Mouse (Mus musculus): ENCODE data around the gene Fam178b. TPM values are rescaled to one million over a fixed set of nuclear protein-coding genes. Genes with fewer than 3 reads are reported as not detected.

The Fam178b gene
- polyA plus RNA-seq, 1 experiment = 0.29 TPM

GRCm38 (mm10) chr1:36528351-36528750 is 154.6 kb downstream of the Fam178b start:
- TF ChIP-seq CTCF (IDR thresholded peaks at IDR 0.05; ENCODE audit: extremely low read depth, insufficient read length, insufficient replicate concordance, low read depth, low read length) = no peak
- TF ChIP-seq POLR2A (IDR thresholded peaks at IDR 0.05; ENCODE audit: low read depth, low read length) = no peak
- H3K4me3 ChIP-seq (ENCODE audit: low read depth, low read length) = no peak overlapping the region
- no peaks in the 10 kb centered on the region for H3K27me3 ChIP-seq (ENCODE audit: control insufficient read depth, insufficient read depth, low read length)
- H3K27ac ChIP-seq (ENCODE audit: insufficient read depth, low read depth, low read length) = no peak overlapping the region
- H3K4me1 ChIP-seq (ENCODE audit: control insufficient read depth, insufficient read depth, insufficient read length, low read length) = no peaks in the 10 kb centered on the region
- 8% methylated on average over 1 of the region's 1 CpGs for WGBS
- peaks cover 26% of the 10 kb centered on the region for H3K36me3 ChIP-seq (ENCODE audit: control insufficient read depth, insufficient read depth, low read length)

GRCm38 (mm10) chr1:36526903-36527302 is 156.1 kb downstream of the Fam178b start:
- H3K36me3 ChIP-seq (ENCODE audit: control insufficient read depth, insufficient read depth, low read length) = peaks cover 35% of the 10 kb centered on the region
- H3K27me3 ChIP-seq (ENCODE audit: control insufficient read depth, insufficient read depth, low read length) = no peaks in the 10 kb centered on the region
- TF ChIP-seq CTCF (IDR thresholded peaks at IDR 0.05; ENCODE audit: extremely low read depth, insufficient read length, insufficient replicate concordance, low read depth, low read length) (no peak), POLR2A (IDR thresholded peaks at IDR 0.05; ENCODE audit: low read depth, low read length) (no peak)
- 88% methylated on average over 10 of the region's 10 CpGs for WGBS
- no peak overlapping the region for H3K4me3 ChIP-seq (ENCODE audit: low read depth, low read length)
- H3K4me1 ChIP-seq (ENCODE audit: control insufficient read depth, insufficient read depth, insufficient read length, low read length) = no peaks in the 10 kb centered on the region
- no peak overlapping the region for H3K27ac ChIP-seq (ENCODE audit: insufficient read depth, low read depth, low read length)

- Histone ChIP-seq H3K36me3 (ENCODE audit: control insufficient read depth, insufficient read depth, low read length) (peaks cover 47% of the 10 kb centered on the region), H3K27ac (ENCODE audit: insufficient read depth, low read depth, low read length) (no peak overlapping the region), H3K4me1 (ENCODE audit: control insufficient read depth, insufficient read depth, insufficient read length, low read length) (no peaks in the 10 kb centered on the region), H3K4me3 (ENCODE audit: low read depth, low read length) (no peak overlapping the region), H3K27me3 (ENCODE audit: control insufficient read depth, insufficient read depth, low read length) (no peaks in the 10 kb centered on the region)
- TF ChIP-seq POLR2A (IDR thresholded peaks at IDR 0.05; ENCODE audit: low read depth, low read length) = no peak
- 79% methylated on average over 12 of the region's 12 CpGs for WGBS
These were observed 157.2 kb downstream of the Fam178b start for GRCm38 (mm10) chr1:36525774-36526173.

GRCm38 (mm10) chr1:36524058-36524457 is 158.9 kb downstream of the Fam178b start:
- Histone ChIP-seq H3K36me3 (ENCODE audit: control insufficient read depth, insufficient read depth, low read length) (peaks cover 58% of the 10 kb centered on the region), H3K4me1 (ENCODE audit: control insufficient read depth, insufficient read depth, insufficient read length, low read length) (no peaks in the 10 kb centered on the region), H3K27me3 (ENCODE audit: control insufficient read depth, insufficient read depth, low read length) (no peaks in the 10 kb centered on the region), H3K27ac (ENCODE audit: insufficient read depth, low read depth, low read length) (no peak overlapping the region), H3K4me3 (ENCODE audit: low read depth, low read length) (no peak overlapping the region)
- WGBS = 71% methylated on average over 5 of the region's 5 CpGs
- TF ChIP-seq POLR2A (IDR thresholded peaks at IDR 0.05; ENCODE audit: low read depth, low read length) (no peak), CTCF (IDR thresholded peaks at IDR 0.05; ENCODE audit: extremely low read depth, insufficient read length, insufficient replicate concordance, low read depth, low read length) (no peak)

- WGBS = 34% methylated on average over 9 of the region's 9 CpGs
These were observed 159.5 kb downstream of the Fam178b start for GRCm38 (mm10) chr1:36523332-36524013.

GRCm38 (mm10) chr1:36522210-36522609 is 160.8 kb downstream of the Fam178b start:
- Histone ChIP-seq H3K27me3 (ENCODE audit: control insufficient read depth, insufficient read depth, low read length) (no peaks in the 10 kb centered on the region), H3K27ac (ENCODE audit: insufficient read depth, low read depth, low read length) (no peak overlapping the region), H3K4me1 (ENCODE audit: control insufficient read depth, insufficient read depth, insufficient read length, low read length) (no peaks in the 10 kb centered on the region), H3K4me3 (ENCODE audit: low read depth, low read length) (no peak overlapping the region), H3K36me3 (ENCODE audit: control insufficient read depth, insufficient read depth, low read length) (peaks cover 63% of the 10 kb centered on the region)
- TF ChIP-seq CTCF (IDR thresholded peaks at IDR 0.05; ENCODE audit: extremely low read depth, insufficient read length, insufficient replicate concordance, low read depth, low read length) (no peak), POLR2A (IDR thresholded peaks at IDR 0.05; ENCODE audit: low read depth, low read length) (no peak)
- 95% methylated on average over 7 of the region's 7 CpGs for WGBS

More at GRCm38 (mm10) chr1:36523332-36524013, 159.5 kb downstream of the Fam178b start:
- H3K36me3 ChIP-seq (ENCODE audit: control insufficient read depth, insufficient read depth, low read length) = peaks cover 63% of the 10 kb centered on the region
- H3K27ac ChIP-seq (ENCODE audit: insufficient read depth, low read depth, low read length) = no peak overlapping the region
- no peaks in the 10 kb centered on the region for H3K4me1 ChIP-seq (ENCODE audit: control insufficient read depth, insufficient read depth, insufficient read length, low read length)
- no peak overlapping the region for H3K4me3 ChIP-seq (ENCODE audit: low read depth, low read length)
- no peaks in the 10 kb centered on the region for H3K27me3 ChIP-seq (ENCODE audit: control insufficient read depth, insufficient read depth, low read length)
- TF ChIP-seq POLR2A (IDR thresholded peaks at IDR 0.05; ENCODE audit: low read depth, low read length) = no peak
- TF ChIP-seq CTCF (IDR thresholded peaks at IDR 0.05; ENCODE audit: extremely low read depth, insufficient read length, insufficient replicate concordance, low read depth, low read length) = no peak

- Histone ChIP-seq H3K36me3 (ENCODE audit: control insufficient read depth, insufficient read depth, low read length) (peaks cover 48% of the 10 kb centered on the region), H3K27me3 (ENCODE audit: control insufficient read depth, insufficient read depth, low read length) (no peaks in the 10 kb centered on the region), H3K27ac (ENCODE audit: insufficient read depth, low read depth, low read length) (no peak overlapping the region), H3K4me3 (ENCODE audit: low read depth, low read length) (no peak overlapping the region), H3K4me1 (ENCODE audit: control insufficient read depth, insufficient read depth, insufficient read length, low read length) (no peaks in the 10 kb centered on the region)
- 78% methylated on average over 11 of the region's 11 CpGs for WGBS
- TF ChIP-seq POLR2A (IDR thresholded peaks at IDR 0.05; ENCODE audit: low read depth, low read length) (no peak), CTCF (IDR thresholded peaks at IDR 0.05; ENCODE audit: extremely low read depth, insufficient read length, insufficient replicate concordance, low read depth, low read length) (no peak)
These were observed 163.4 kb downstream of the Fam178b start for GRCm38 (mm10) chr1:36519626-36520025.
